Mouse (Mus musculus) left cerebral cortex, postnatal 10 days (tissue): Measurements from ENCODE around the gene Nob1. TPM values are rescaled to one million over a fixed set of nuclear protein-coding genes. Genes with fewer than 3 reads are reported as not detected.

ENCODE experiments used
- DNase-seq, 2 experiments: peaks; one replicate each; pipeline ENCODE4 v3.0.0; 2021 to 2022; ENCODE audit warnings: low spot score in 2 of 2, mixed read lengths in 1 of 2; ENCODE audit errors: extremely low spot score in 1 of 2
- intact Hi-C: fragments of 180-260 bp; cut with DNase I; formaldehyde crosslinking; loops from one replicate; pipeline ENCODE4 v1.15.1; 2025
- total RNA-seq, 2 experiments: library from RNA; stranded (reverse); gene quantifications; 2 replicates each; pipeline ENCODE4 v1.2.3; 2021

The Nob1 gene
- total RNA-seq, 2 experiments from 2014 or later, result 32.7 to 38.0 TPM

DNA sequence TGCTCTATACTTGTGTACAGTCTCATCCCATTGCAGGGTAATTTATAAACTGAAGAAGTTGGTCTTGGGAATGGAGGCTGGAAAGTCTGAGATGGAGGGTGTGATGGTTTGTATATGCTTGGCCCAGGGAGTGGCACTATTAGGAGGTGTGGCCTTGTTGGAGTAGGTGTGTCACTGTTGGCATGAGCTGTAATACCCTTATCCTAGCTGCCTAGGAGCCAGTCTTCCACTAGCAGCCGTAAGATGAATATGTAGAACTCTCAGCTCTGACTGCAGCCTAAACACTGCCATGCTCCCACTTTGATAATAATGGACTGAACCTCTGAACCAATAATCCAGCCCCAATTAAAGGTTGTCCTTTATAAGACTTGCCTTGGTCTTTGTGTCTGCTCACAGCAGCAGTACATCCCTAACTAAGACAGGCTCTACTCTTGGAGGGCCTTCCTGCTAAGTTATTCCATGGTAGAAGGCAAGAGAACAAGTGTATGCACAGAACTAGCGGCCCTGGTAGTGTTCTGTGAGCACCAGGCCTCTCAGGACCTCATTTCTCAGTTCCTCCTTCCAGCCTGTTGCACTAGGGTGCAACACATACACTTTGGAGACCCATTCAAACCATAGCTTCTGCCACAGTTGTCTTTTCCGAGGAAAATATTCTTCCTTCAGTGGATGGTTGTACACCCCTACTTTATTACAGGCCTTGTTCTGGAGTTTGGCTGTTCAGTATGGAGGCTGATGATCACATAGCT lies 15.2 kb upstream of the Nob1 start:
- no peak for DNase-seq
- intact Hi-C loops, result no loop called here

DNA sequence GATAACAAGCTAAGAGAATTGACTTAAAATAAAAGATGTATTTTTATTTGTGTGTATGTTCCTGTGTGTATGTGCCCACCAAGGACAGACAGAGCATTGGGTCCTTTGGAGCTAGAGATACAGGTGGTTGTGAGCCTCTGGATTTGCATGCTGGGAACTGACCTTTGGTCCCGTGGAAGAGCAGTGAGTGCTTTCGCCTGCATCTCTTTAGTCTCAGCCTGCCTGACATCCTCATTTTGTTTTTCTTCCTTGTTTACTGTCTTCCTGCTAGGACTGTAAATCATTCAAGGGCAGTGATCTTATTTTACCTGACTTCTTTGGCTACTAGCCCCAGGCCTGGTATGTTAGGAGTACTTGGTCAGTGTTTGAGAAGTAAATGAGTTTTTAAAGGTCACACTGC lies 12.9 kb upstream of the Nob1 start:
- intact Hi-C loops, result no loop called here
- DNase-seq, result no peak

GRCm38 (mm10) chr8:107436841-107437421 lies 12.1 kb upstream of the Nob1 start:
- DNase-seq, result no peak
- intact Hi-C loops, result no loop called here

GRCm38 (mm10) chr8:107435962-107436831 lies 11.3 kb upstream of the Nob1 start, which contains the start of gene Wwp2:
Gene Wwp2 (plus strand): TSS chr8:107436365.
- intact Hi-C loops, result no loop called here
- peak; percentile 25 to 88 for DNase-seq

GRCm38 (mm10) chr8:107435421-107435961 lies 10.6 kb upstream of the Nob1 start:
- intact Hi-C loops, result no loop called here
- no peak for DNase-seq

- DNase-seq, result no peak
- intact Hi-C loops, result no loop called here
These were observed 6.0 kb upstream of the Nob1 start for GRCm38 (mm10) chr8:107430821-107431220.

GRCm38 (mm10) chr8:107425230-107425597 lies 363 bp upstream of the Nob1 start:
- no peak for DNase-seq
- intact Hi-C loops, result loop anchor here (5.0 kb wide), 1 partner anchor 323 kb away; no protein-coding TSS in a partner anchor

GRCm38 (mm10) chr8:107424176-107424575 lies 675 bp downstream of the Nob1 start:
- intact Hi-C loops, result loop anchor here (5.0 kb wide), 1 partner anchor 37 kb away; no protein-coding TSS in a partner anchor
- no peak for DNase-seq

GRCm38 (mm10) chr8:107417001-107417400 lies 7.8 kb downstream of the Nob1 start:
- intact Hi-C loops, result no loop called here
- DNase-seq, result no peak

DNA sequence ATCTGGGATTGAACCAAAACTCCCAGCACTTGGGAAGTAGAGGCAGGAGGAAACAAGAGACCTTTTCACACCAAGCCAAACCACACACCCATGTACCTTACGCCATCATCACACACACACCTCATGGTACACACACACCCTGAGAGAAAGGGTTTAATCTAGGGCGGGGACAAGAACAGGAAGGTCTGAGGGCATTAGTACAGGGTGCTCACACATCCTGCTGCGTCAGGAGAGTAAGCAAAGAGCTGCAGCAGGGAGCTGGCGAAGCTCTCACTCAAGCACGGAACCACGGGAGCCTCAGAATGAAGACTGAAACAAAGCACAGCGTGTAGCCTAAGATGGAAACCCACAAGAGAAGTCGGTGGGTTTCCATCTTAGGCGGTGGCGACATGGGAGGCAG lies 11.0 kb downstream of the Nob1 start:
- DNase-seq, result no peak
- intact Hi-C loops, result no loop called here

GRCm38 (mm10) chr8:107412552-107412951 lies 12.3 kb downstream of the Nob1 start:
- DNase-seq, result no peak
- intact Hi-C loops, result no loop called here

GRCm38 (mm10) chr8:107411391-107411790 lies 13.5 kb downstream of the Nob1 start:
- intact Hi-C loops, result no loop called here
- no peak for DNase-seq

DNA sequence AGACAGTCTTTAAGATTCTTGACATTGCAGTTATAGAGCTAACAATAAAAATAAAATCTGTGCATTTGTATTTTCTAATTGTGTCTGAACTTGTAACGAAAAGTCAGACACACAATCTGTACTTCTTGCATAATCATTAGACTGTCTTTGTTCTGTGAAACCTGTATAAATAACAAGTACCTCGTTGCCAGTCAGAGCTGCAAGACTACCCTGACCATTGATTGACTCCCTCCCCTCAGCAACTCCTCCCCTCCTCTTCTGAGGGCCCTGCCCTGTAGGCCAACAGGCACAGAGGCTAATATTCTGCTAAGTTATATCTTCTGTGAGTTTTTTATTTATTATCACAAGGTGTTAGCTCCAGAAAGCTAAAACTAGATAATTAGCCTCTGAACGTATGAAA lies 18.9 kb downstream of the Nob1 start:
- intact Hi-C loops, result no loop called here
- DNase-seq, result no peak

GRCm38 (mm10) chr8:107404057-107404456 lies 20.8 kb downstream of the Nob1 start:
- DNase-seq, result no peak
- intact Hi-C loops, result no loop called here

DNA sequence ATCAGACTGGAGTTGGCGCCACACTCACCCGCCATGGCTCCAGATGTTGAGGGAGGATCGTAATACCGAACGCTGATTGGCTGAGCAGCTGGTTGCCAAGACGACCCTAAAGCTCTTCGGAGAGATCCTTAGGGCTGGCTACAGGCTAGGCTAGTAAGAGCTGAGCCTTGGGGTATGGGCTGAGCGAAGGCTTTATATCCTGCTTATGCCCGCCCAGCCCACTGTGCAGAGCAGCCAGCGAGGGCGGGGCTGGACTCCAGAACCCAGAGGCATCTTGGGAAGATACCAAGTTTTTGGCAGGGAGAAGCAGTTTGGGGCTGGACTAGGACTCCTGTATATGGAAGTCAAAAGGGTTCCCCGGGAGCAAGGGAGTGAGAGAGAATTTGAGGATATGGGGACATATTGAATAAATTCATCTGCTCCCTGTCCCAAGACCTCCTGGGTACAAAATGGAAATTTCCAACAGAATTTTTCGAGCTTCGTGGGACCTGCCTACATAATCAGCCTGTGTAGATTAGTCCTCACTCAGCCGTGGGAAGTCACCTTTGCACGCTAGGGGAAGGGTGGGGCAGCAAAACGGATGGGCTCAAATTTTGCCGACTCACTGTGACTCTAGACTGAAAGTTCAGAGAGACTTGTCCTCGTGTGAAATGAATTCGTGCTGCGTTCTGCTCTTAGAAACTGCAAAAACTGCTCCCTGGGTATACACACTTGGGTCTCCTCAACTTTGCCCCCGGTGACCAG lies 21.6 kb downstream of the Nob1 start, which contains the start of gene Nqo1:
Gene Nqo1, minus strand, starts transcription at position 169 of the 744 bp plus-strand sequence.
- intact Hi-C loops, result no loop called here

DNA sequence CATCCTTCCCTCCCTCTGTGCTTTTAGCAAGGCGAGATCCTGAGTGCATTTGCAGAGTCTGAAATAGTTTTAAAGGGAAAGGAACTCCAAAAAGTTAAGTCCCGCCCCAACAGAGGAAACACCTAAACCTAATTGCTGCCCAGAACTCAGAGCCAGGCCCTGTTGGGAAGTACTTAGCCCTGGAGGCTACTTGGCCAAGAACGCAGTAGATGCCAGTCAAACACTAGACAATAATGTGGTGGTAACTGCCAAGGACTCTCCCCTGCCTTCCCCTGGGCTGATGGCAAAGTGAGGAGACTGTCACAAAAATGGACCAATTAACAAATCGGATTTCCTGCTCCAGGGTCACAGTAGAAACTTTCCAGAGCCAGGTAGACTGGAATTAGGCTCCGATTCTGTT lies 23.0 kb downstream of the Nob1 start:
- intact Hi-C loops, result no loop called here
- DNase-seq, result no peak

More for the DNA sequence above, 21.6 kb downstream of the Nob1 start, which contains the start of gene Nqo1:
- DNase-seq, result peak; percentile 69 to 86

GRCm38 (mm10) chr8:107399495-107399894 lies 25.4 kb downstream of the Nob1 start:
- intact Hi-C loops, result no loop called here
- peak in 1 of 2 experiments; percentile 49 for DNase-seq

DNA sequence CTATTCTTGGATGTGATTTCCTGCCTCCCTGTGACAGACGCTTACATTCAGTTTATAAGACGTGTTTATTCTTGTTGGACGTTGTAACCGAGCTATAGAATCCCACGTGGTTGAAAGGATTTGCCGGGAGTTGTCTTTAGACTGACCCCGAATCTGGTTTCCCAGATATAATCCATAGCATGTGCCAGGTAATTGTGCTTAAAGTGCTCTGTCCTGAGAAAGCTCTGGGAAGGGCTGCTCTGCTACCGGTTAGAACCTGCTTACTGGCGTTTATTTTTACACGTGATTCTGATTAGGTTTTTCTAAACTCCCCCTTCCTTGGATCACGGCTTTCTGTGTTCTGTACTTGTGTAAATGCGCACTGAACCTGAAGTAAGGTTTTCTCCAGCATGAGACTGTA lies 27.2 kb downstream of the Nob1 start:
- no peak for DNase-seq
- intact Hi-C loops, result no loop called here
